Mouse (Mus musculus): ENCODE measurements at regions not wholly inside any gene's neighbourhood (a gene's known extent, or its start where the extent isn't known, plus 50 kb on each side); places are given as distances from the start of the nearest gene placed in this dataset.

DNA sequence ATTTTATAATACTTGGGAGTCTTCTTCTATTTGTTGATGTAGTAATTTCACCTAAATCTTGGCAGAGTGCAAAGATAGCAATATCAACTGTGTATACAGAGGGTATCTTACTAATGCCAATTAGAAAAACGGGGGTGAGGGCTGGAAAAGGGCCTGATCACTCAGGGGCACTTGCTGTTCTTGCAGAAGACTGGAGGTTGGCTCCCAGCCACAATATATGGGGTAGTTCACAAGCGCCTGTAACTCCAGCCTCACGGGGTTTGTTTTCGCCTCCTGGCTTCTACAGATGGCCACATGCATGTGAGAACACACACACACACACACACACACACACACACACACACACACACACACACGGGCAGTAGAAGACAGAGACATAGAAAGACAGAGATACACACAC is 185.7 kb downstream of the Plk2 start:
- no peak for DNase-seq (ENCODE audit: low spot score)

- DNase-seq (ENCODE audit: low spot score): no peak
Measured at GRCm38 (mm10) chr13:110584765-110585164, 189.9 kb downstream of the Plk2 start.

DNA sequence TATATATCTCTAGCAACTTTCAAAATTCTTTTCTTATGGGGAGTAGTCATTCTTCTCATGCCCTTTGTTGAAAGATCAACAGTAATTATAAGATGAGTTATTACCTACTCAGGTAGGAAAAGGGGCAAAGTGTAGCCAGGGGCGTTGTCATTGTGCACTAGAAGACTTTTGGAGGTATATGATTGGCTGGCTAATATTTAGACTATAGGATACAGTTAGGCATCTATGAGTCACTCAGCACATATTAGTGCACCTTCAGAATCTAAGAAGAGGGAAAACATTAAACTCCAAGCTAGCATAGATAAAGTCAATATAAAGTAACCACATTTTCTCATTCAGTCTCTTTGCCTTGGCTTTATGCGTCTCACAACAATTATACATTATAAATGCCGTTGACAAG is 199.8 kb downstream of the Plk2 start:
- DNase-seq (ENCODE audit: low spot score): no peak

DNA sequence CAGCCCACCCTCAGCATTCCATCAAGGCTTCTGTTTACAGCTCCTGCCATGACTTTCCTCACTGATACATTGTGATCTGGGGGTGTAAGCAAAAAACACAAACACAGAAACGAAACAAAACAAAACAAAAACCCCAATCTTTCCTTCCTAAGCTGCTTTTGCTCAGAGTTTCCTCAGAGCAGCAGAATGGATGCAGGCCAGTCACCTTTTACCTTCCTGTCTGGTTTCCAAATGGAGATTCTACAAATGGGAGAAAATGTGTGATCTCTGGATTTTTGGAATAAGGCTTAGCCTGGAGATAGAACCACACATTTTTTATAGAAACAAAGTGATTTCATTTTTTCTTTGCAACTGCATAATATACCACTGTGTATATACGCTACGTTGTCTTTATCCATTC is 204.8 kb downstream of the Plk2 start:
- no peak for DNase-seq (ENCODE audit: low spot score)

GRCm38 (mm10) chr13:110600377-110600776 is 205.5 kb downstream of the Plk2 start:
- DNase-seq (ENCODE audit: low spot score): no peak

GRCm38 (mm10) chr13:110601352-110601751 is 206.5 kb downstream of the Plk2 start:
- DNase-seq (ENCODE audit: low spot score): no peak

GRCm38 (mm10) chr13:110601840-110602239 is 207.0 kb downstream of the Plk2 start:
- DNase-seq (ENCODE audit: low spot score): no peak

- DNase-seq (ENCODE audit: low spot score): no peak
Measured at GRCm38 (mm10) chr13:110602894-110603293, 208.0 kb downstream of the Plk2 start.

DNA sequence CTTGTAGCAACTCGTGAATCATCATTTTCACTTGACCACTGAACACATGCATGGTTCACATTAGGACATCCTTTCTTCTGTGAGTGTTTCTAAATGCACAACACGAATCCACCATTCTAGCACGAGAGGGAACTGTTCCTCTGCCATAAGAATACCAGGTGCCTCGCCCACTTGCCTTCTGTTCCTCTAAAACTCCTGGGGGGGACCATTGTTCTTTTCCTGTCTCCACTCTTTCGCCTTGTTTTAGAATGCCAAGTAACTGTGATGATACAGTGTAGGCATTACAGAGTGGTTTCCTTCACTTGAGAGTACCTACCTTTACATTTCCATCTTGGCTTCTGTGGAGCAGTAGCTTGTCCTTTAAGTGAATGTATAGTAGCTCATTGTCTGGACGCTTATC is 224.2 kb downstream of the Plk2 start:
- DNase-seq (ENCODE audit: low spot score): no peak

DNA sequence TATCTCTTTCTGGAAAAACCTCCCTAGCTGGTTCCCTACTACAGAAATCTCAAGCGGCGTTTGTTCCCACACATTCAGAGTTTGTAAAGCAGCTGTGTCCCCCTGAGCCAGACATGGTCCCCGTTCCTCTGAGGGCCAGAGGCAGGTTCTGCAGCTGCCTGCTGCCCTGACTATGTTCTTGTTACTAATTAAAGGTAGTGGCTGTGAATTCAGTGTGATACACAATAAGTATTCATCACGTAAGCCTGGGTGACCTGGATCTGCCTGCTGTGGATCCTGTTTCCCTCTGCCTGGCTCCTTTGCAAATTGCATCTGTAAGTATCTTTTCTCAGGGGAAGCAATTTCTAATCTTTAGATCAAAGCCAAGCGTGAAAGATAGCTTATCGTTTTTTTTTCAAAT is 232.3 kb downstream of the Plk2 start:
- no peak for DNase-seq (ENCODE audit: low spot score)

GRCm38 (mm10) chr13:110627732-110628131 is 232.9 kb downstream of the Plk2 start:
- DNase-seq (ENCODE audit: low spot score): no peak

DNA sequence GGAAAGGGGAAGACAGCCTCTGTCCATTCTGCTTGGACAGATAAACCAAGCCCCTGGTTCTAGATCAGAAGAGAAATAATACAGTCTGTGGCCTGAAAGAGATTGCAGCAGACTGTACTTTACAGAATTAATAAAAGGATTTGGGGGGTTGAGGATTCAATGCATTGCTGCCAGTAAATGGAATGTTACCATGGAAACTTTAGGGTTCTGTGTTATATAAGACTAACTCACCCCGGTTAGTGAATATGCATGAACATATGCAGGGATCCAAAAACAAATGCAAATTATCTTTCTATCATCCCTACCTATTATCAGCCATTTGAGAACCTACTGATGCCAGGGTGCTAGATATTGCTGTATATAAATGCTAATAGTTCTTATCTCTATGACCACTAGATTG is 233.4 kb downstream of the Plk2 start:
- DNase-seq (ENCODE audit: low spot score): no peak

- DNase-seq (ENCODE audit: low spot score): no peak
Measured at GRCm38 (mm10) chr13:110633261-110633781, 238.5 kb downstream of the Plk2 start.

DNA sequence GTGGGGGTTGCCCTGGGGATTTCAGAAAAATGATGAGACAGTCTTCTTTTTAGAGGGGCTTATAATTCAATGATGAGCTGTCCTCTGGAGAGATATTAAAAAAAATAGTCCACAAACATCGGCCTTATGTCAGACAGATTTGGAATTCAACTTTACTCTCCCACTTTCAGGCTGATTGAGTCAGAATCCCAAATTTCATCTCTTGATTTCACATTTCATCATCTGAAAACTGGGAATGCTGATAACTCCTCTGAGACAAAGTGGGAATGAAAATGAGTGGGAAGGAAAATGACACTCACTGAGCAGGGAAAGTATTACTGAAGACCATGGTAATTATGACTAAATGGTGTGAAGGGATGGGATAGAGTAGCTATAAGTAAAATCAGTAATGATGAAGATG is 239.1 kb downstream of the Plk2 start:
- no peak for DNase-seq (ENCODE audit: low spot score)

DNA sequence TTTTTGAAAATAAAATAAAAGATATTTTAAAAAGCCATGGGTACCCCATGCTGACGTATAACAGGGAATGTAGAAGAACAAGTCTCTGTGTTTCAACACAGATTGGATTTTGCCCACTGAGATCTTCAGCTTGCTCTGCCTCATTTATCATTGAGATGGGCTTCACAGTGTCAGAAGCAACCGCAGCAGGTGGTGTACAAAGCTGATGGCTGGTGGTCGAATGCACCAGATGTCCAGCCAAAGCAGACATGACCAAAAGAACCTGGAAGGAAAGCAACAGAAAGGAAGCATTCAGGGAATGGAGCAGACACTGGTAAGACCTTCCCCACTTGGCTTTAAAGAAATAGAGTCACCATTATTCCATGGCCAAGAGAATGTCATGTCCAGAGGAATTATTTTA is 247.9 kb downstream of the Plk2 start:
- no peak for DNase-seq (ENCODE audit: low spot score)

- DNase-seq (ENCODE audit: low spot score): no peak
Measured at GRCm38 (mm10) chr13:110643198-110643896, 248.5 kb downstream of the Plk2 start.

DNA sequence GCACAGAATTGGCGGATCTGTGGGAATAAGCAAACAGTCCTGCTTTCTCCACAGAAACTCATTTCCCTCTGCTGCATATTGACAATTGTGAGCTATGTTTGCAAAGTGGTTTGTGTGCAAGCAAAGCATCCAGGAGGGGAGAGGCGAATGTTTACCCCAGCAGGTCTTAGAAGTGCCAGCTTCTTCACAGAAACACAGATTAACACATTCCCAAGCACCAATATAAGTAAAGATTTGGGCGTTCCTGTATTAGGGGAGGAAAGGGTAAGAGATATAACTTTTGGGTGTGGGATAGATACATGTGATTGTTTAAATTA is 249.0 kb downstream of the Plk2 start:
- DNase-seq (ENCODE audit: low spot score): no peak

GRCm38 (mm10) chr13:110649378-110649777 is 254.5 kb downstream of the Plk2 start:
- no peak for DNase-seq (ENCODE audit: low spot score)

DNA sequence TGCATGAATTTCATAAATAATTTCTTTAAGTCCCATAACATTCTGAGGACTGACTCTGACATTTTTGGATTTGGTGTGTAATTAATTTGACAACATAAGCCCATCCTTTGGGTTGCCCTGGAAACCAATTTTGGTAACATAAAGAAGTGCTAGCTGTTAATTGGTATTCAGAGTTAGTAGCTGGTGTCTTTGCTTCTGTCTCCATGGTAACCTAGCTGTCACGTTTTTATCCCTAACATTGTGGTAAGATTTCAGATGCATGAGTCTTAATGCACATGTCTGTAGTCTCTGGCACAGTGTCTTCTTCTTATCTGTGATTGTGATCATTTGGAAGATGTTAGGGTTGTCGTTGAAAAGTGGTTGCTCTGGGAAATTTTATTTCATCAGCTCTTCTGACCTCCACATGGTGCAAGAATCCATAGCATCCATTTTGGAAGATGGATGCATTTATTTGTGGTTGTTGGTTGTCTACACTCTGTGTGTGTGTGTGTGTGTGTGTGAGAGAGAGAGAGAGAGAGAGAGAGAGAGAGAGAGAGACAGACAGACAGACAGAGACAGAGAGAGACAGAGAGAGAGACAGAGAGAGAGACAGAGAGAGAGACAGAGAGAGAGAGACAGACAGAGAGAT is 255.1 kb downstream of the Plk2 start:
- no peak for DNase-seq (ENCODE audit: low spot score)

GRCm38 (mm10) chr13:110652201-110652600 is 257.4 kb downstream of the Plk2 start:
- DNase-seq (ENCODE audit: low spot score): no peak

DNA sequence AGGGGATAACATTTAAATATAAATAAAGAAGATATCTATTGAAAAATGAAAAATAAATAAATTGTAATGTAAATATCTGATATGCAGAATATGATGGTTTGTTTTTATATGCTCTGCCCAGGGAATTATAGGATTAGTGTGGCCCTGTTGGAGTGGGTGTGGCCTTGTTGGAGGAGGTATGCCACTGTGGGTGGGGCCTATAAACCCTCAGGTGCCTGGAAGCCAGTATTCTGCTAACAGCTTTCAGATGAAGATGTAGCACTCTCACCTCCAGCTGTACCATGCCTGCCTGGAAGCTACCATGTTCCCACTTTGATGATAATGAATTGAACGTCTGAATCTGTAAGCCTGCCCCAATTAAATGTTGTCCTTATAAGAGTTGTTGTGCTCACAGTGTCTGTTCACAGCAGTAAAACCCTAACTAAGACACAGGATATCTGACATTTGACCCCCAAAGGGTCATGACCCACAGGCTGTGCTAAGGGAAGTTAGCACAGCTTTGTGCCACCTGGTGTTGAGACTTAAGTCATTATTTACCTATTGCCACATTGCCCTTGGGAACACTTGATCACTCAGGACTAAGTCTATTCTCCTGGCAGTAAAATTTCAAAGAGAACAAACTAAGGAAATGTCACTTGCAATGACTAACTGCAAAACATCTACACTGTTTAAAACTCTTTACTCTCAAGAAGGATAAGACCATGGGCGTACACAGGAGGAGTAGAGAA is 270.4 kb downstream of the Plk2 start:
- DNase-seq (ENCODE audit: low spot score): no peak

DNA sequence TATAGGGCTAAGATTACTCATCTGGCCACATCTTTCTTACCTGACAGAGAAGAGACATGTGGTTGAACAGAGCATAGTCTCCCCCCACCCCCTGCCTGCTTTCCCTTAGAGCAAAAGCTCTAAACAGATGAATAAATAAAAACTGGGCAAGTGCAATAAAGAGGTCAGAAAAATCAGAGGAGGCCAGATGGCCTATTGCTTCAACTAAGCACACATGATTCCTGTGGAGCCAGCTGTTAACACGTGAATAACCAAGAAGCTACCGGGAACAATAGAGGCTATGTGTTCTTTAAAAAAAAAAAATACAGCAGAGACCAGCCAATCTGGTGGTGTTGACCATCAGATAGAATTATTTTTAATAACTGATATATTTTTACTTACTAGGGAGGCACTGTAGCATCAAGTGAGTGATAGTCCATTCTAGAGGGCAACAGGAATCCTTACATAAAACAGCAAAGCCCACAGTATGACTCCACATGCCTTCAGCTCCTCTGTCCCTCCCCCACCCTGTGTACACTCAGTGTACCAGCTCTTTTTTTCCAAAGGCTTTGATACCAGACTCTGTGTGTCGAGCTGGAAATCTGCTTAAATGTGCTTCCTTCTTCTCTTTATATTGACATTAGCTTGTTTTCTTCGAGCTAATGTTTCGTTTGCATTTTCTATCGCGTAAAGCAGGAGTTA is 272.6 kb downstream of the Plk2 start:
- DNase-seq (ENCODE audit: low spot score): no peak

- DNase-seq (ENCODE audit: low spot score): no peak
Measured at GRCm38 (mm10) chr13:110673536-110673935, 278.7 kb downstream of the Plk2 start.
